Mouse (Mus musculus) frontal cortex, postnatal 14 days (tissue): ENCODE results near the gene Olfr1120.
"Not testable (repeated sequence)": the region's sequence is repeated elsewhere in the genome, so short reads cannot be mapped to it uniquely, and the experiment has no call there.

ENCODE experiments used
- DNase-seq, 2 experiments: peaks; one replicate each; pipeline ENCODE4 v3.0.0; 2022; ENCODE audit warnings: low spot score in 2 of 2

Gene Olfr1120

GRCm38 (mm10) chr2:87354515-87354914, at the start of gene Olfr1120:
TSS of gene Olfr1120 (plus strand) at chr2:87354815.
- DNase-seq: no peak

- no peak for DNase-seq
Observed at GRCm38 (mm10) chr2:87307281-87307680, 47.3 kb upstream of the Olfr1120 start, which contains the start of gene Olfr1118. TSS of gene Olfr1118 (plus strand) at chr2:87307581.

- DNase-seq: not testable (repeated sequence)
Observed at GRCm38 (mm10) chr2:87360121-87360520, 5.5 kb downstream of the Olfr1120 start.

GRCm38 (mm10) chr2:87369595-87369994, 15.0 kb downstream of the Olfr1120 start, which contains the start of gene Olfr1121:
TSS of gene Olfr1121 (plus strand) at chr2:87369895.
- DNase-seq: no peak

- no peak for DNase-seq
Observed at GRCm38 (mm10) chr2:87371726-87372125, 17.1 kb downstream of the Olfr1120 start.

GRCm38 (mm10) chr2:87383935-87384334, 29.3 kb downstream of the Olfr1120 start:
- DNase-seq: no peak

- DNase-seq: no peak
Observed at GRCm38 (mm10) chr2:87385549-87385948, 30.9 kb downstream of the Olfr1120 start, which contains the start of gene Olfr1122. TSS of gene Olfr1122 (plus strand) at chr2:87385849.

- DNase-seq: not testable (repeated sequence)
Observed at GRCm38 (mm10) chr2:87393605-87394004, 39.0 kb downstream of the Olfr1120 start.

- not testable (repeated sequence) for DNase-seq
Observed at GRCm38 (mm10) chr2:87394686-87395085, 40.1 kb downstream of the Olfr1120 start.
